Mouse (Mus musculus): Measurements from ENCODE around the gene Cux2. TPM values are rescaled to one million over a fixed set of nuclear protein-coding genes. Genes with fewer than 3 reads are reported as not detected.

The Cux2 gene
- polyA plus RNA-seq, 1 experiment: 0.62 TPM

GRCm38 (mm10) chr5:121876901-121877300 lies 173.0 kb downstream of the Cux2 start:
- Histone ChIP-seq H3K79me2 (ENCODE audit: control insufficient read depth, insufficient read depth) (no peaks in the 10 kb centered on the region), H3K4me2 (ENCODE audit: low read depth) (no peak overlapping the region), H3K4me3 (no peak overlapping the region), H3ac (ENCODE audit: control insufficient read depth, insufficient read length) (no peak overlapping the region), H3K27me3 (ENCODE audit: control insufficient read depth, insufficient read depth, insufficient read length) (peaks cover 78% of the 10 kb centered on the region), H3K36me3 (ENCODE audit: control insufficient read depth, insufficient read depth) (no peaks in the 10 kb centered on the region)
- TF ChIP-seq POLR2AphosphoS2 (IDR thresholded peaks at IDR 0.05; ENCODE audit: insufficient read length, low read depth) (no peak), REST (IDR thresholded peaks at IDR 0.05; ENCODE audit: insufficient read depth, insufficient read length) (no peak), CEBPB (IDR thresholded peaks at IDR 0.05; ENCODE audit: insufficient read depth, poor library complexity, severe bottlenecking) (no peak), MYOG (IDR thresholded peaks at IDR 0.05; ENCODE audit: control insufficient read depth in 1 of 3, insufficient read depth in 1 of 3, insufficient read length in 2 of 3, low read depth in 2 of 3) (no peak), POLR2A (IDR thresholded peaks at IDR 0.05; ENCODE audit: insufficient read length, low read depth) (no peak), SRF (IDR thresholded peaks at IDR 0.05; ENCODE audit: control insufficient read depth, insufficient read length, low read depth) (no peak)

DNA sequence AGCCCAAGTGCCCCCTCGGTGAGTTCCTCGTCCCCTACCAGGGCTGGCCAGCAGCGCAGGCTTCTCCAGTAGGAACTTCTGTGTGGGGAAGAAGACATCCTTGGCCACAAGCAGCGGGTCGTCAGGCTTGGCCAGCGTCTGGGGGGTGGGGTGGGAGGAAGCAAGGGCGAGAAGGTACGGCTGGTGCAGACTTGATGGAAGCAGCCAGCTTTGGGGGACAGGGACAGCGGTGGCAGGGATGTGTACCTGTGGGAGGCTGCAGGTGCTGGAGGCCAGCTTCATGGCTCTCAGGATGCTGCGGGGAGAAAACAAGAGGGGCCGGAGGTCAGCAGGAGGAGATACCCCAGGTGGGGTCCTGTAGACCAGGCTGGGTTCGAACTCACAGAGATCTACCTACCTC lies 174.9 kb downstream of the Cux2 start:
- no peak overlapping the region for H3ac ChIP-seq (ENCODE audit: control insufficient read depth, insufficient read length)
- H3K27me3 ChIP-seq (ENCODE audit: control insufficient read depth, insufficient read depth, insufficient read length): peaks cover 64% of the 10 kb centered on the region
- TF ChIP-seq TCF12 (IDR thresholded peaks at IDR 0.05; ENCODE audit: insufficient read depth, poor library complexity, severe bottlenecking): no peak
- TF ChIP-seq E2F4 (IDR thresholded peaks at IDR 0.05; ENCODE audit: insufficient read depth): no peak
- TF ChIP-seq TCF3 (IDR thresholded peaks at IDR 0.05; ENCODE audit: insufficient read length, low read depth): no peak
- no peak for TF ChIP-seq POLR2A (IDR thresholded peaks at IDR 0.05; ENCODE audit: insufficient read length, low read depth)
- TF ChIP-seq USF1 (IDR thresholded peaks at IDR 0.05; ENCODE audit: low read depth): no peak
- TF ChIP-seq POLR2AphosphoS2 (IDR thresholded peaks at IDR 0.05; ENCODE audit: insufficient read length, low read depth): no peak
- TF ChIP-seq REST (IDR thresholded peaks at IDR 0.05; ENCODE audit: insufficient read depth, insufficient read length): no peak
- no peak for TF ChIP-seq MYOD1 (IDR thresholded peaks at IDR 0.05; ENCODE audit: control insufficient read depth in 1 of 3, insufficient read length in 2 of 3, low read depth in 2 of 3)
- TF ChIP-seq MAX (IDR thresholded peaks at IDR 0.05; ENCODE audit: low read depth): no peak
- TF ChIP-seq MYOG (IDR thresholded peaks at IDR 0.05; ENCODE audit: control insufficient read depth in 1 of 3, insufficient read depth in 1 of 3, insufficient read length in 2 of 3, low read depth in 2 of 3): no peak
- no peak overlapping the region for H3K4me2 ChIP-seq (ENCODE audit: low read depth)
- no peaks in the 10 kb centered on the region for H3K79me2 ChIP-seq (ENCODE audit: control insufficient read depth, insufficient read depth)
- H3K4me3 ChIP-seq: no peak overlapping the region
- H3K36me3 ChIP-seq (ENCODE audit: control insufficient read depth, insufficient read depth): no peaks in the 10 kb centered on the region

- no peaks in the 10 kb centered on the region for H3K79me2 ChIP-seq (ENCODE audit: control insufficient read depth, insufficient read depth)
- no peak overlapping the region for H3K4me3 ChIP-seq
- H3ac ChIP-seq (ENCODE audit: control insufficient read depth, insufficient read length): no peak overlapping the region
- no peaks in the 10 kb centered on the region for H3K36me3 ChIP-seq (ENCODE audit: control insufficient read depth, insufficient read depth)
- no peak overlapping the region for H3K4me2 ChIP-seq (ENCODE audit: low read depth)
- H3K27me3 ChIP-seq (ENCODE audit: control insufficient read depth, insufficient read depth, insufficient read length): peaks cover 71% of the 10 kb centered on the region
- no peak for TF ChIP-seq USF1 (IDR thresholded peaks at IDR 0.05; ENCODE audit: low read depth)
- no peak for TF ChIP-seq REST (IDR thresholded peaks at IDR 0.05; ENCODE audit: insufficient read depth, insufficient read length)
- no peak for TF ChIP-seq MAX (IDR thresholded peaks at IDR 0.05; ENCODE audit: low read depth)
- TF ChIP-seq CEBPB (IDR thresholded peaks at IDR 0.05; ENCODE audit: insufficient read depth, poor library complexity, severe bottlenecking): no peak
- TF ChIP-seq POLR2AphosphoS2 (IDR thresholded peaks at IDR 0.05; ENCODE audit: insufficient read length, low read depth): no peak
- TF ChIP-seq MYOG (IDR thresholded peaks at IDR 0.05; ENCODE audit: control insufficient read depth in 1 of 3, insufficient read depth in 1 of 3, insufficient read length in 2 of 3, low read depth in 2 of 3): no peak
- TF ChIP-seq MYOD1 (IDR thresholded peaks at IDR 0.05; ENCODE audit: control insufficient read depth in 1 of 3, insufficient read length in 2 of 3, low read depth in 2 of 3): no peak
- TF ChIP-seq TCF12 (IDR thresholded peaks at IDR 0.05; ENCODE audit: insufficient read depth, poor library complexity, severe bottlenecking): no peak
- no peak for TF ChIP-seq POLR2A (IDR thresholded peaks at IDR 0.05; ENCODE audit: insufficient read length, low read depth)
- TF ChIP-seq TCF3 (IDR thresholded peaks at IDR 0.05; ENCODE audit: insufficient read length, low read depth): no peak
- no peak for TF ChIP-seq SRF (IDR thresholded peaks at IDR 0.05; ENCODE audit: control insufficient read depth, insufficient read length, low read depth)
- no peak for TF ChIP-seq E2F4 (IDR thresholded peaks at IDR 0.05; ENCODE audit: insufficient read depth)
Observed at GRCm38 (mm10) chr5:121872158-121872557, 177.7 kb downstream of the Cux2 start.

DNA sequence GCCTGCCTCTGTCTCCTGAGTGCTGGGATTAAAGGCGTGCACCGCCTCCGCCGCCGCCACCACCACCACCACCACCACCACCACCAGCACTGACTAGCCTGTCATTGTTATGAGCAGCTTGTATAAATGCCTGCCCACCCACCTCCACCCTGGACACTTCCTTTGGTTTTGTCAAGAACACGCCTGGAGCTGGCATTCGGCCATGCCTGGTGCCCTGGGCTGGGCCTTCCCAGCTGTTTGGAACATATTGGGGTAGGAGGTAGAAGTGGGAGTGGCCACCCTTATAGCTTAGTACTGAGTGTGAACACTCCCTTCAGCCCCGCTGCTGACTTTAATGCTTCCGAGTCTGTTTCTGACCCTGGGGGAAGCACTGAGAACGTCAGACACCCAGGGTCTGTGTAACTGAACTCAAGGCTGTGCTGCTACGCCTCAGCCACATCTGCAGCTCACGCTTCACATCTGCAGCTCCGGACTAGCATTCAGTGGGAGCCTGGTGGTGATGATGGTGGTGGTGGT lies 178.3 kb downstream of the Cux2 start:
- Histone ChIP-seq H3ac (ENCODE audit: control insufficient read depth, insufficient read length) (no peak overlapping the region), H3K27me3 (ENCODE audit: control insufficient read depth, insufficient read depth, insufficient read length) (peaks cover 71% of the 10 kb centered on the region), H3K4me3 (no peak overlapping the region), H3K36me3 (ENCODE audit: control insufficient read depth, insufficient read depth) (no peaks in the 10 kb centered on the region), H3K4me2 (ENCODE audit: low read depth) (no peak overlapping the region), H3K79me2 (ENCODE audit: control insufficient read depth, insufficient read depth) (no peaks in the 10 kb centered on the region)
- no peak for TF ChIP-seq MYOD1 (IDR thresholded peaks at IDR 0.05; ENCODE audit: control insufficient read depth in 1 of 3, insufficient read length in 2 of 3, low read depth in 2 of 3)
- TF ChIP-seq CEBPB (IDR thresholded peaks at IDR 0.05; ENCODE audit: insufficient read depth, poor library complexity, severe bottlenecking): no peak
- no peak for TF ChIP-seq SRF (IDR thresholded peaks at IDR 0.05; ENCODE audit: control insufficient read depth, insufficient read length, low read depth)
- TF ChIP-seq TCF12 (IDR thresholded peaks at IDR 0.05; ENCODE audit: insufficient read depth, poor library complexity, severe bottlenecking): no peak

- TF ChIP-seq POLR2A (IDR thresholded peaks at IDR 0.05; ENCODE audit: insufficient read length, low read depth): no peak
- H3ac ChIP-seq (ENCODE audit: control insufficient read depth, insufficient read length): no peak overlapping the region
- no peaks in the 10 kb centered on the region for H3K79me2 ChIP-seq (ENCODE audit: control insufficient read depth, insufficient read depth)
- no peak overlapping the region for H3K4me3 ChIP-seq
- H3K4me2 ChIP-seq (ENCODE audit: low read depth): no peak overlapping the region
- H3K36me3 ChIP-seq (ENCODE audit: control insufficient read depth, insufficient read depth): no peaks in the 10 kb centered on the region
- H3K27me3 ChIP-seq (ENCODE audit: control insufficient read depth, insufficient read depth, insufficient read length): peaks cover 71% of the 10 kb centered on the region
Observed at GRCm38 (mm10) chr5:121870832-121871231, 179.1 kb downstream of the Cux2 start.

All from myocyte (in vitro differentiated cells).